Mouse (Mus musculus) ovary, adult 2 months (tissue): ENCODE results near the gene Gm428. TPM values are rescaled to one million over a fixed set of nuclear protein-coding genes. Genes with fewer than 3 reads are reported as not detected.

Experiments
- polyA plus RNA-seq: library from polyadenylated mRNA; depleted of rRNA; stranded (reverse); fragments of >200 nt; gene quantifications from 2 replicates; pipeline ENCODE4 v1.2.3, GENCODE M21; 2012; rRNA removed

Gene Gm428
- polyA plus RNA-seq, result not detected in 2 replicates

DNA sequence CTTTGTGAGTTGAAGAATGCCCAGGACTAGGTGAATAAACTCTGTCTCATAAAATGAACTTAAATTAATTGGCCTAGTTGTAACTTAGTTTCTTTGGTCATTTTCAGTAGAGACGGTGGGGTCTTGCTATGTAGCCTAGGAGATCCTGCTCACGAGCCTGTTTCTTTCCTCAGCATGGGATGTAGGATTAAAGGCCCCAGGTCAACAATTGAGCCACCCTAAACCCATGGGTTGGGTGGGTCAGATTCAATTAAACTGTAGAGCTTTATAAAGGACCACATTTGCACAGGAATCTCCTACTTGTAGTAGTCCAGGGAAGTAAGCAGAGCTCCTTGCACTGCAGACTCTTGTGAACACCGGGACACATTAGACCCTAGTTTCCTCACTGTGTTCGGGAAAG, at the start of gene Gm428:
Gm428 (plus strand) TSS at position 301 of the 400 bp plus-strand sequence.

DNA sequence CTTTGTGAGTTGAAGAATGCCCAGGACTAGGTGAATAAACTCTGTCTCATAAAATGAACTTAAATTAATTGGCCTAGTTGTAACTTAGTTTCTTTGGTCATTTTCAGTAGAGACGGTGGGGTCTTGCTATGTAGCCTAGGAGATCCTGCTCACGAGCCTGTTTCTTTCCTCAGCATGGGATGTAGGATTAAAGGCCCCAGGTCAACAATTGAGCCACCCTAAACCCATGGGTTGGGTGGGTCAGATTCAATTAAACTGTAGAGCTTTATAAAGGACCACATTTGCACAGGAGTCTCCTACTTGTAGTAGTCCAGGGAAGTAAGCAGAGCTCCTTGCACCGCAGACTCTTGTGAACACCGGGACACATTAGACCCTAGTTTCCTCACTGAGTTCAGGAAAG, 45.5 kb upstream of the Gm428 start, which contains the start of gene Gm11236:
Gm11236 (plus strand) TSS at position 301 of the 400 bp plus-strand sequence.

DNA sequence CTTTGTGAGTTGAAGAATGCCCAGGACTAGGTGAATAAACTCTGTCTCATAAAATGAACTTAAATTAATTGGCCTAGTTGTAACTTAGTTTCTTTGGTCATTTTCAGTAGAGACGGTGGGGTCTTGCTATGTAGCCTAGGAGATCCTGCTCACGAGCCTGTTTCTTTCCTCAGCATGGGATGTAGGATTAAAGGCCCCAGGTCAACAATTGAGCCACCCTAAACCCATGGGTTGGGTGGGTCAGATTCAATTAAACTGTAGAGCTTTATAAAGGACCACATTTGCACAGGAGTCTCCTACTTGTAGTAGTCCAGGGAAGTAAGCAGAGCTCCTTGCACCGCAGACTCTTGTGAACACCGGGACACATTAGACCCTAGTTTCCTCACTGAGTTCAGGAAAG, 15.3 kb upstream of the Gm428 start, which contains the start of gene Gm11239:
Gm11239 (plus strand) TSS at position 301 of the 400 bp plus-strand sequence.

Other genes with a start within 250 kb of the Gm428 start
- not detected in 2 replicates for gene Gm11238, start 75.6 kb upstream of the Gm428 start, polyA plus RNA-seq
- gene Gm11237, start 60.5 kb upstream of the Gm428 start, polyA plus RNA-seq, result not detected in 2 replicates
- not detected in 2 replicates for gene Gm11236, start 45.4 kb upstream of the Gm428 start, polyA plus RNA-seq
- gene Gm11239, start 15.2 kb upstream of the Gm428 start, polyA plus RNA-seq, result not detected in 2 replicates
- 1.6 and 2.4 TPM in 2 replicates for gene Rasef, start 107.5 kb downstream of the Gm428 start, polyA plus RNA-seq
- gene Gm11758, start 192.8 kb downstream of the Gm428 start, polyA plus RNA-seq, result not detected in 2 replicates
- not detected in 2 replicates for gene Gm11757, start 207.6 kb downstream of the Gm428 start, polyA plus RNA-seq
- gene Gm13871, start 222.4 kb downstream of the Gm428 start, polyA plus RNA-seq, result not detected in 2 replicates
- not detected in 2 replicates for gene Gm11756, start 237.2 kb downstream of the Gm428 start, polyA plus RNA-seq